7 mouse cellular contexts compared by ENCODE assay signal in the genomic region with DNA sequence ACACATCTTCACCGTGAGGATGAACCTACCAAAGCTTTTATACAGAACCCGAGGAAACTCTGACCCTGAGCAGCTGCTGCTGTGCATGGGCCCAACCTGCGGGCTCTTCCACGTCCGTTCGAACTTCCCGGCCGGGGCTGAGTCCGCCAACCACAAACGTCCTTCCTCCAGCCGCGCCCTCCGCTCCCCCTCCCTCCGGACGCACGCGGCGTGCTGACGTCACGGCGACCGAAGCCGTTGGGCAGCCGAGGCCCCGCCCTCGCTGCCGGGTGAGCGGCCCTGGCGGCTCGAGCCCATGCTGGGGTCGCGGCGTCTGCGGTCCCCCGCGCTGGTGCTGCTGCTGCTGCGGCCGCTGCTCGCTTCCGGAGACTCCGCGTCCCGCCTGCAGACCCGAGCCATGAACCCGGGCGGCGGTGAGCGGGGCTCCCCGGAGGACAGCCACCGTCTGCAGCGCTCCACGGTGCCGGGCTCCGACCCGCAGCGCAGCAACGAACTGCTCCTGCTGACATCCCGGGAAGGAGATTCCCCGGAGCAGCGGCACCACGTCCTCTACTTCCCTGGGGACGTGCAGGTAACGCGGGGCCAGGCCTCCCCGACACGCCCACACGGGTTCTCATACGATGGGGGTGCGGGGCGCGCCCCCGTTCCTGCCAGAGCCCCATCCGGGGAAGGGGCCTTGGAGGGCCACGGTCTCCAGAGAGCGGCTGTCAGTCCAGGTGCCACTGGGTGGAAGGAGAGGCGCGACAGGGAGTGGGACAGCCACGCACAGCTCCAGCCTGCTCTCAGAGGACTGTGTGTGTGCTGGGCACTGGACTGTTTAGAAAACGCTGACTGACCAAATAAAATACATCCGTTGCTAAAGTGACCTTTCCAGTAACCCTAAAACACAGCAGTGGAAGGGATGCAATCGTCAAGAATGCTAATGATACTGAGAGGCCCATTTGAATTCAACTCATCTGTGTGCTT. TPM values are rescaled to one million over a fixed set of nuclear protein-coding genes. Genes with fewer than 3 reads are reported as not detected.
DNase-seq lines count a peak whose midpoint lies in the region; ATAC-seq and TF ChIP-seq lines count a peak whose summit lies in the region.

Gene 1700066M21Rik (plus strand): TSS at position 245 of the 966 bp plus-strand sequence.

- no peaks in the 10 kb centered on the region for H3K27me3 ChIP-seq in embryonic facial prominence, embryonic 11.5 days (ENCODE audit: control insufficient read depth, insufficient read depth, low read length)
- no peaks in the 10 kb centered on the region for H3K27me3 ChIP-seq in kidney, adult 2 months (replicated peaks; ENCODE audit: control insufficient read depth, insufficient read depth, low read length)
- no peaks in the 10 kb centered on the region for H3K27me3 ChIP-seq in limb, embryonic 12.5 days
- no peaks in the 10 kb centered on the region for H3K27me3 ChIP-seq in midbrain, embryonic 15.5 days (replicated peaks)
- H3K27me3 ChIP-seq in spleen, adult 2 months (ENCODE audit: control insufficient read depth, insufficient read depth, low read length) = no peaks in the 10 kb centered on the region

- DNase-seq in adrenal gland, postnatal 14 days = peak; percentile 98
- peak; percentile 94 for DNase-seq in embryonic facial prominence, embryonic 11.5 days (ENCODE audit: low spot score)
- DNase-seq in heart, adult 18-20 months = peak; percentile 95 to 96
- DNase-seq in kidney, adult 2 months = peak; percentile 96
- DNase-seq in spleen, adult 2 months (ENCODE audit: low read depth in 1 of 2, low spot score in 2 of 2) = peak; percentile 67 to 95

- peak; percentile 51 for TF ChIP-seq POLR2A in kidney, adult 2 months (IDR thresholded peaks at IDR 0.05; ENCODE audit: low read depth, low read length)
- TF ChIP-seq POLR2A in spleen, adult 2 months (IDR thresholded peaks at IDR 0.05; ENCODE audit: low read depth, low read length) = peak; percentile 50; the same call in 1 of the 2 replicates

- H3K27ac ChIP-seq in embryonic facial prominence, embryonic 11.5 days (replicated peaks; ENCODE audit: low read depth, low read length) = peak within 1 kb of the TSS; percentile 35; the same call in 1 of the 2 replicates
- H3K27ac ChIP-seq in kidney, adult 2 months (ENCODE audit: insufficient read depth, low read depth, low read length) = 0 out of 2 replicates have a peak within 1 kb of the TSS, but pooled peaks have one; percentile 27
- H3K27ac ChIP-seq in limb, embryonic 12.5 days = peak within 1 kb of the TSS; percentile 87
- H3K27ac ChIP-seq in midbrain, embryonic 15.5 days = peak within 1 kb of the TSS; percentile 86
- H3K27ac ChIP-seq in spleen, adult 2 months (ENCODE audit: insufficient read depth, low read length) = peak within 1 kb of the TSS; percentile 66

- WGBS in embryonic facial prominence, embryonic 11.5 days = under 1% methylated on average over 81 of the region's 81 CpGs
- WGBS in kidney, adult 2 months = under 1% methylated on average over 81 of the region's 81 CpGs
- under 1% methylated on average over 81 of the region's 81 CpGs for WGBS in limb, embryonic 12.5 days
- under 1% methylated on average over 81 of the region's 81 CpGs for WGBS in midbrain, embryonic 15.5 days
- under 1% methylated on average over 81 of the region's 81 CpGs for WGBS in spleen, adult 2 months

- no peaks in the 10 kb centered on the region for H3K9me3 ChIP-seq in embryonic facial prominence, embryonic 11.5 days (replicated peaks; ENCODE audit: control insufficient read depth, low read length)
- H3K9me3 ChIP-seq in limb, embryonic 12.5 days = 0 out of 2 replicates have a peak, but pooled peaks cover 2% of the 10 kb centered on the region
- no peaks in the 10 kb centered on the region for H3K9me3 ChIP-seq in midbrain, embryonic 15.5 days

- H3K36me3 ChIP-seq in embryonic facial prominence, embryonic 11.5 days (replicated peaks; ENCODE audit: control insufficient read depth, insufficient read depth, low read depth, low read length) = no peaks in the 10 kb centered on the region
- H3K36me3 ChIP-seq in kidney, adult 2 months (ENCODE audit: control insufficient read depth, insufficient read depth, low read length) = no peaks in the 10 kb centered on the region
- H3K36me3 ChIP-seq in limb, embryonic 12.5 days = no peaks in the 10 kb centered on the region
- no peaks in the 10 kb centered on the region for H3K36me3 ChIP-seq in midbrain, embryonic 15.5 days (replicated peaks)
- no peaks in the 10 kb centered on the region for H3K36me3 ChIP-seq in spleen, adult 2 months (ENCODE audit: control insufficient read depth, insufficient read depth, low read length)

- H3K4me1 ChIP-seq in embryonic facial prominence, embryonic 11.5 days (ENCODE audit: control insufficient read depth, insufficient read depth, low read length) = no peaks in the 10 kb centered on the region
- peaks cover 7% of the 10 kb centered on the region; the same call in 1 of the 2 replicates for H3K4me1 ChIP-seq in kidney, adult 2 months (ENCODE audit: control insufficient read depth, insufficient read depth, low read length)
- H3K4me1 ChIP-seq in limb, embryonic 12.5 days (replicated peaks) = peaks cover 13% of the 10 kb centered on the region
- H3K4me1 ChIP-seq in midbrain, embryonic 15.5 days = peaks cover 16% of the 10 kb centered on the region
- H3K4me1 ChIP-seq in spleen, adult 2 months (ENCODE audit: control insufficient read depth, insufficient read depth, insufficient read length) = no peaks in the 10 kb centered on the region; the same call in none of the 2 replicates

- peak; percentile 96 for ATAC-seq in embryonic facial prominence, embryonic 11.5 days (replicated peaks; ENCODE audit: insufficient number of reproducible peaks, low FRiP score, low TSS enrichment, low read depth)
- ATAC-seq in limb, embryonic 12.5 days (ENCODE audit: insufficient number of reproducible peaks, insufficient read depth, low FRiP score, low TSS enrichment, low read depth) = peak; percentile 96
- peak; percentile 98 for ATAC-seq in midbrain, embryonic 15.5 days (replicated peaks)

- H3K4me3 ChIP-seq in embryonic facial prominence, embryonic 11.5 days (ENCODE audit: low read depth, low read length) = peak within 1 kb of the TSS; percentile 79
- H3K4me3 ChIP-seq in kidney, adult 2 months (ENCODE audit: insufficient read depth, low read depth, low read length) = peak within 1 kb of the TSS; percentile 87
- H3K4me3 ChIP-seq in limb, embryonic 12.5 days (replicated peaks) = peak within 1 kb of the TSS; percentile 89
- H3K4me3 ChIP-seq in midbrain, embryonic 15.5 days = peak within 1 kb of the TSS; percentile 98
- H3K4me3 ChIP-seq in spleen, adult 2 months (ENCODE audit: extremely low read depth, insufficient read depth, insufficient read length) = peak within 1 kb of the TSS; percentile 96

- peak within 1 kb of the TSS; percentile 86 for H3K9ac ChIP-seq in embryonic facial prominence, embryonic 11.5 days (replicated peaks; ENCODE audit: low read length)
- peak within 1 kb of the TSS; percentile 89 for H3K9ac ChIP-seq in limb, embryonic 12.5 days (replicated peaks)
- H3K9ac ChIP-seq in midbrain, embryonic 15.5 days = peak within 1 kb of the TSS; percentile 93

- TF ChIP-seq CTCF in kidney, adult 2 months (conservative IDR thresholded peaks at IDR 0.05; ENCODE audit: insufficient read depth, insufficient read length, low read depth, low read length) = no peak
- no peak for TF ChIP-seq CTCF in spleen, adult 2 months (IDR thresholded peaks at IDR 0.05; ENCODE audit: extremely low read depth, insufficient read depth, insufficient read length, insufficient replicate concordance)

- peak within 1 kb of the TSS; percentile 77 for H3K4me2 ChIP-seq in embryonic facial prominence, embryonic 11.5 days (ENCODE audit: low read depth, low read length)
- peak within 1 kb of the TSS; percentile 95 for H3K4me2 ChIP-seq in limb, embryonic 12.5 days
- H3K4me2 ChIP-seq in midbrain, embryonic 15.5 days = peak within 1 kb of the TSS; percentile 89

RNA-seq across cellular contexts. Expression of gene 1700066M21Rik, which starts in this region (rescaled TPM):
- 6.2 and 6.6 TPM in 2 replicates for total RNA-seq in adrenal gland, postnatal 14 days (2021)
- polyA plus RNA-seq in embryonic facial prominence, embryonic 11.5 days (2014; fragmentation: Nextera tagmentation; extraction: Ambion mirVana) = 16.7 and 18.2 TPM in 2 replicates
- total RNA-seq in heart, adult 18-20 months (2021) = 1 to 10 TPM; 2.8 to 3.2 TPM
- polyA plus RNA-seq in kidney, adult 2 months (2012; rRNA removed) = 2.8 and 15.2 TPM in 2 replicates
- polyA plus RNA-seq in limb, embryonic 12.5 days (2016; fragmentation: Nextera tagmentation; extraction: Ambion mirVana) = 12.8 and 13.6 TPM in 2 replicates
- 16.8 and 17.3 TPM in 2 replicates for polyA plus RNA-seq in midbrain, embryonic 15.5 days (2015; fragmentation: Nextera tagmentation; extraction: Ambion mirVana)
- polyA plus RNA-seq in spleen, adult 2 months (2012; rRNA removed) = 8.3 and 20.5 TPM in 2 replicates

Comparison
In these comparisons a context has a peak if more than half of its experiments do, and no peak if none do; other contexts are left out.
1. Peak in every context shown above with its lines: DNase-seq, ATAC-seq, H3K4me3 ChIP-seq and H3K27ac ChIP-seq.
2. H3K27ac ChIP-seq: peak in every context shown above with its lines; median percentile 87 in limb, embryonic 12.5 days; 86 in midbrain, embryonic 15.5 days; 66 in spleen, adult 2 months; 35 in embryonic facial prominence, embryonic 11.5 days; 27 in kidney, adult 2 months.